Mouse (Mus musculus) layer of hippocampus, adult 8-10 months (tissue): ENCODE results near the gene Olfr390. TPM values are rescaled to one million over a fixed set of nuclear protein-coding genes. Genes with fewer than 3 reads are reported as not detected.

Experiments used
- DNase-seq, 2 experiments: peaks; one replicate each; pipeline ENCODE4 v3.0.0; 2022; ENCODE audit warnings: low spot score in 2 of 2
- total RNA-seq, 4 experiments: library from RNA; stranded (reverse); gene quantifications; 2 replicates each; pipeline ENCODE4 v1.2.4; 2022

Olfr390 gene
- not detected for total RNA-seq

GRCm38 (mm10) chr11:73782664-73783063 is at the start of gene Olfr390:
Gene Olfr390, plus strand, starts transcription at chr11:73782964.
- no peak for DNase-seq

GRCm38 (mm10) chr11:73759115-73759514 is 23.6 kb upstream of the Olfr390 start:
- no peak for DNase-seq

- no peak for DNase-seq
These were observed 2.2 kb upstream of the Olfr390 start, which contains the start of gene Olfr389 for GRCm38 (mm10) chr11:73780613-73781012. Gene Olfr389, minus strand, starts transcription at chr11:73780713.

GRCm38 (mm10) chr11:73802952-73803351 is 20.2 kb downstream of the Olfr390 start, which contains the start of gene Olfr391-ps:
Gene Olfr391-ps, minus strand, starts transcription at chr11:73803052.
- DNase-seq, result no peak

GRCm38 (mm10) chr11:73816949-73817348 is 34.2 kb downstream of the Olfr390 start, which contains the start of gene Olfr392:
Gene Olfr392, minus strand, starts transcription at chr11:73817049.
- DNase-seq, result no peak

Other genes with a start within 250 kb of the Olfr390 start
- not detected for gene Olfr385, start 190.0 kb upstream of the Olfr390 start, total RNA-seq
- gene Olfr384, start 184.4 kb upstream of the Olfr390 start, total RNA-seq, result not detected
- not detected for gene Zfp735, start 94.2 kb upstream of the Olfr390 start, total RNA-seq
- not detected for gene Olfr389, start 2.3 kb upstream of the Olfr390 start, total RNA-seq
- gene Olfr391-ps, start 20.1 kb downstream of the Olfr390 start, total RNA-seq, result not detected
- gene Olfr392, start 34.1 kb downstream of the Olfr390 start, total RNA-seq, result not detected
- gene Olfr393, start 68.5 kb downstream of the Olfr390 start, total RNA-seq, result not detected
- not detected for gene Olfr394, start 107.8 kb downstream of the Olfr390 start, total RNA-seq
- not detected for gene Olfr395, start 126.3 kb downstream of the Olfr390 start, total RNA-seq
- gene Olfr23, start 153.7 kb downstream of the Olfr390 start, total RNA-seq, result not detected
- gene Olfr397, start 177.9 kb downstream of the Olfr390 start, total RNA-seq, result not detected
- not detected for gene Olfr398, start 207.4 kb downstream of the Olfr390 start, total RNA-seq